Mouse (Mus musculus) liver, adult 2 months (tissue): ENCODE measurements around the gene Tcf20.

ENCODE experiments used
- CTCF ChIP-seq: fragments of 200-500 bp; IDR thresholded peaks from 2 replicates; pipeline ENCODE4 v1.5.1; 2011; ENCODE audit warnings: low read depth, low read length, control low read depth
- POLR2A ChIP-seq: fragments of 200-500 bp; IDR thresholded peaks from 2 replicates; pipeline ENCODE4 v1.6.1; 2011; ENCODE audit warnings: low read length, control low read depth; ENCODE audit not compliant: insufficient read depth; ENCODE audit errors: extremely low read depth

- TF ChIP-seq CTCF (no peak), POLR2A (no peak)
These were observed 223.8 kb downstream of the Tcf20 start, which contains the start of gene Cyp2d40 for GRCm38 (mm10) chr15:82763631-82764420.
